9 mouse cellular contexts compared by ENCODE assay signal in genomic region chr7:127894480-127894879, GRCm38 (mm10). TPM values are rescaled to one million over a fixed set of nuclear protein-coding genes. Genes with fewer than 3 reads are reported as not detected.
DNase-seq lines count a peak whose midpoint lies in the region; ATAC-seq and TF ChIP-seq lines count a peak whose summit lies in the region.
"Had no signal": no experiment of that assay in that cellular context is flagged by ENCODE, and none has a peak within 500 bp of the region (broad histone marks: within the 10 kb centered on the region; RNA-seq: fewer than 3 reads in every experiment).

No protein-coding gene starts in this region.

- peak; percentile 18 for DNase-seq in lung, adult 2 months
- DNase-seq in lung, postnatal 4 days: no peak
- no peak for DNase-seq in forebrain, postnatal 0 days
- DNase-seq in adrenal gland, adult 8-10 months: no peak
- DNase-seq in ovary, postnatal 36 days (ENCODE audit: low spot score): no peak
- no peak for DNase-seq in layer of hippocampus, adult 9-10 months (ENCODE audit: low spot score)

- no peak for TF ChIP-seq CTCF in lung, adult 2 months (IDR thresholded peaks at IDR 0.05; ENCODE audit: insufficient read depth, low read length)
- TF ChIP-seq CTCF in forebrain, postnatal 0 days (IDR thresholded peaks at IDR 0.05; ENCODE audit: low read depth): no peak

- H3K4me2 ChIP-seq in forebrain, postnatal 0 days (ENCODE audit: low read depth): peak overlapping the region; percentile 71; the same call in 1 of the 2 replicates
- peak overlapping the region; percentile 92 for H3K4me2 ChIP-seq in liver, embryonic 16.5 days (ENCODE audit: low read depth, low read length)
- peak overlapping the region; percentile 83 for H3K4me2 ChIP-seq in stomach, embryonic 16.5 days (ENCODE audit: low read depth, low read length)

- no peak overlapping the region for H3K27ac ChIP-seq in forebrain, postnatal 0 days (ENCODE audit: low read depth, low read length)
- H3K27ac ChIP-seq in liver, embryonic 16.5 days (ENCODE audit: low read length): no peak overlapping the region; the same call in 1 of the 2 replicates
- peak overlapping the region; percentile 87 for H3K27ac ChIP-seq in stomach, embryonic 16.5 days (ENCODE audit: low read length)

- H3K9ac ChIP-seq in forebrain, postnatal 0 days: no peak overlapping the region
- H3K9ac ChIP-seq in liver, embryonic 16.5 days (ENCODE audit: low read depth, low read length): peak overlapping the region; percentile 10; the same call in 1 of the 2 replicates
- H3K9ac ChIP-seq in stomach, embryonic 16.5 days (ENCODE audit: low read length): peak overlapping the region; percentile 82

- no peak overlapping the region for H3K4me3 ChIP-seq in lung, adult 2 months (replicated peaks; ENCODE audit: extremely low read depth, low read depth, low read length)
- no peak overlapping the region for H3K4me3 ChIP-seq in forebrain, postnatal 0 days (ENCODE audit: low read depth, low read length)
- H3K4me3 ChIP-seq in liver, embryonic 16.5 days (ENCODE audit: low read depth, low read length): peak overlapping the region; percentile 76
- peak overlapping the region; percentile 79 for H3K4me3 ChIP-seq in stomach, embryonic 16.5 days (replicated peaks; ENCODE audit: low read length)

- peaks cover 17% of the 10 kb centered on the region for H3K36me3 ChIP-seq in forebrain, postnatal 0 days (ENCODE audit: insufficient read depth)
- no peaks in the 10 kb centered on the region for H3K36me3 ChIP-seq in liver, embryonic 16.5 days (ENCODE audit: control insufficient read depth, insufficient read depth)
- no peaks in the 10 kb centered on the region for H3K36me3 ChIP-seq in stomach, embryonic 16.5 days (ENCODE audit: control insufficient read depth, insufficient read depth, low read length)

- H3K27me3 ChIP-seq in forebrain, postnatal 0 days (ENCODE audit: insufficient read depth, low read length): no peaks in the 10 kb centered on the region
- no peaks in the 10 kb centered on the region for H3K27me3 ChIP-seq in liver, embryonic 16.5 days (ENCODE audit: control insufficient read depth, insufficient read depth, low read depth, low read length)
- no peaks in the 10 kb centered on the region for H3K27me3 ChIP-seq in stomach, embryonic 16.5 days (ENCODE audit: control insufficient read depth, insufficient read depth, low read length)

- no peak for ATAC-seq in forebrain, postnatal 0 days
- ATAC-seq in liver, embryonic 16.5 days (ENCODE audit: low read depth): no peak
- no peak for ATAC-seq in stomach, embryonic 16.5 days (ENCODE audit: insufficient read depth, low FRiP score)

- H3K4me1 ChIP-seq in lung, adult 2 months (ENCODE audit: control insufficient read depth, insufficient read depth, low read length): no peaks in the 10 kb centered on the region; the same call in 1 of the 2 replicates
- H3K4me1 ChIP-seq in forebrain, postnatal 0 days (ENCODE audit: insufficient read depth): peaks cover 6% of the 10 kb centered on the region; the same call in 1 of the 2 replicates
- H3K4me1 ChIP-seq in liver, embryonic 16.5 days (ENCODE audit: control insufficient read depth, low read depth, low read length): peaks cover 36% of the 10 kb centered on the region
- peaks cover 7% of the 10 kb centered on the region for H3K4me1 ChIP-seq in stomach, embryonic 16.5 days (ENCODE audit: control insufficient read depth, insufficient read depth, low read length)

- no peak for TF ChIP-seq POLR2A in lung, adult 2 months (IDR thresholded peaks at IDR 0.05; ENCODE audit: borderline replicate concordance, extremely low read depth, low read depth, low read length)

- no peaks in the 10 kb centered on the region for H3K9me3 ChIP-seq in forebrain, postnatal 0 days (ENCODE audit: low read length)
- H3K9me3 ChIP-seq in liver, embryonic 16.5 days (replicated peaks; ENCODE audit: control insufficient read depth, low read length): no peaks in the 10 kb centered on the region
- no peaks in the 10 kb centered on the region for H3K9me3 ChIP-seq in stomach, embryonic 16.5 days (replicated peaks; ENCODE audit: control insufficient read depth, low read length)

- WGBS in lung, adult 2 months: 62% methylated on average over 5 of the region's 5 CpGs
- whole genome bisulfite sequencing in forebrain, postnatal 0 days: 86% methylated on average over 5 of the region's 5 CpGs
- 77% methylated on average over 5 of the region's 5 CpGs for WGBS in liver, embryonic 16.5 days (ENCODE audit: insufficient replicate concordance)
- WGBS in stomach, embryonic 16.5 days: 59% methylated on average over 5 of the region's 5 CpGs

RNA-seq across cellular contexts. Expression of gene Gm21974, which starts 0.8 kb away (rescaled TPM):
- polyA plus RNA-seq in lung, adult 2 months (2012; rRNA removed): not detected in 2 replicates
- not detected in 2 replicates for total RNA-seq in forebrain, postnatal 0 days (2014; rRNA removed)
- polyA plus RNA-seq in forebrain, postnatal 0 days (2015; fragmentation: Nextera tagmentation; extraction: Ambion mirVana): not detected in 2 replicates
- polyA plus RNA-seq in liver, embryonic 16.5 days (2015; fragmentation: Nextera tagmentation; extraction: Ambion mirVana): not detected in 2 replicates
- not detected in 2 replicates for polyA plus RNA-seq in stomach, embryonic 16.5 days (2015; fragmentation: Nextera tagmentation; extraction: Ambion mirVana)
- under 1 TPM in 1 of 4 experiments, not detected in 3; 0.38 TPM for total RNA-seq in adrenal gland, adult 8-10 months (2022)
- polyA plus RNA-seq: urinary bladder, adult 2 months had no signal

RNA-seq across cellular contexts. Expression of gene Vkorc1, which starts 0.9 kb away (rescaled TPM):
- 176 and 201 TPM in 2 replicates for polyA plus RNA-seq in lung, adult 2 months (2012; rRNA removed)
- total RNA-seq in forebrain, postnatal 0 days (2014; rRNA removed): 17.2 and 28.0 TPM in 2 replicates
- 69.4 and 73.0 TPM in 2 replicates for polyA plus RNA-seq in forebrain, postnatal 0 days (2015; fragmentation: Nextera tagmentation; extraction: Ambion mirVana)
- polyA plus RNA-seq in liver, embryonic 16.5 days (2015; fragmentation: Nextera tagmentation; extraction: Ambion mirVana): 140 and 149 TPM in 2 replicates
- polyA plus RNA-seq in stomach, embryonic 16.5 days (2015; fragmentation: Nextera tagmentation; extraction: Ambion mirVana): 179 and 184 TPM in 2 replicates
- total RNA-seq in adrenal gland, adult 8-10 months (2022): 10 to 100 TPM; 69.6 to 94.3 (median 79.1) TPM

RNA-seq across cellular contexts. Expression of gene Prss53, which starts 3.7 kb away (rescaled TPM):
- polyA plus RNA-seq in lung, adult 2 months (2012; rRNA removed): 3.4 and 5.0 TPM in 2 replicates
- total RNA-seq in forebrain, postnatal 0 days (2014; rRNA removed): 0.62 and 0.81 TPM in 2 replicates
- polyA plus RNA-seq in forebrain, postnatal 0 days (2015; fragmentation: Nextera tagmentation; extraction: Ambion mirVana): 0.24 and 0.69 TPM in 2 replicates
- polyA plus RNA-seq in liver, embryonic 16.5 days (2015; fragmentation: Nextera tagmentation; extraction: Ambion mirVana): 0.28 and 0.41 TPM in 2 replicates
- 1.7 and 1.8 TPM in 2 replicates for polyA plus RNA-seq in stomach, embryonic 16.5 days (2015; fragmentation: Nextera tagmentation; extraction: Ambion mirVana)
- total RNA-seq in adrenal gland, adult 8-10 months (2022): 1 to 10 TPM; 1.0 to 2.9 (median 1.6) TPM

RNA-seq across cellular contexts. Expression of gene Bckdk, which starts 9.4 kb away (rescaled TPM):
- polyA plus RNA-seq in lung, adult 2 months (2012; rRNA removed): 72.7 and 94.7 TPM in 2 replicates
- 43.0 and 56.2 TPM in 2 replicates for total RNA-seq in forebrain, postnatal 0 days (2014; rRNA removed)
- polyA plus RNA-seq in forebrain, postnatal 0 days (2015; fragmentation: Nextera tagmentation; extraction: Ambion mirVana): 66.8 and 69.3 TPM in 2 replicates
- 45.9 and 51.1 TPM in 2 replicates for polyA plus RNA-seq in liver, embryonic 16.5 days (2015; fragmentation: Nextera tagmentation; extraction: Ambion mirVana)
- polyA plus RNA-seq in stomach, embryonic 16.5 days (2015; fragmentation: Nextera tagmentation; extraction: Ambion mirVana): 134 and 148 TPM in 2 replicates
- total RNA-seq in adrenal gland, adult 8-10 months (2022): 100 to 1,000 TPM; 108 to 147 (median 120) TPM

RNA-seq across cellular contexts. Expression of gene Kat8, which starts 17.8 kb away (rescaled TPM):
- 10.4 and 12.5 TPM in 2 replicates for polyA plus RNA-seq in lung, adult 2 months (2012; rRNA removed)
- total RNA-seq in forebrain, postnatal 0 days (2014; rRNA removed): 30.6 and 41.1 TPM in 2 replicates
- polyA plus RNA-seq in forebrain, postnatal 0 days (2015; fragmentation: Nextera tagmentation; extraction: Ambion mirVana): 34.8 and 37.0 TPM in 2 replicates
- polyA plus RNA-seq in liver, embryonic 16.5 days (2015; fragmentation: Nextera tagmentation; extraction: Ambion mirVana): 12.9 and 13.3 TPM in 2 replicates
- 27.6 and 29.2 TPM in 2 replicates for polyA plus RNA-seq in stomach, embryonic 16.5 days (2015; fragmentation: Nextera tagmentation; extraction: Ambion mirVana)
- total RNA-seq in adrenal gland, adult 8-10 months (2022): 10 to 100 TPM; 29.0 to 33.4 (median 31.1) TPM

Comparison
In these comparisons a context has a peak if more than half of its experiments do, and no peak if none do; other contexts are left out.
1. H3K4me3 ChIP-seq: peak in liver, embryonic 16.5 days (single experiment) and stomach, embryonic 16.5 days (single experiment); none in lung, adult 2 months (single experiment) and forebrain, postnatal 0 days (single experiment).
2. Peak in every context shown above with its lines, with median percentiles within 50 percentile points of each other: H3K4me2 ChIP-seq.